Mouse (Mus musculus) liver, embryonic 14.5 days (tissue): ENCODE measurements around the gene Ccdc121. TPM values are rescaled to one million over a fixed set of nuclear protein-coding genes. Genes with fewer than 3 reads are reported as not detected.

Experiments
- ATAC-seq: fragments of 200-750 bp; cut with Nextera tagmentation; 2 replicates; pipeline ENCODE4 v1.8.0; 2017; ENCODE audit warnings: moderate number of reproducible peaks, mild to moderate bottlenecking, moderate library complexity; ENCODE audit not compliant: insufficient read depth
- DNase-seq, 3 experiments: peaks; one replicate each; pipeline ENCODE4 v3.0.0-alpha.2; 2012 to 2013; ENCODE audit warnings: low read depth in 3 of 3, low spot score in 3 of 3
- H3K27ac ChIP-seq: fragments of 300-500 bp; sonication (generic); 2 replicates; pipeline ENCODE4 v1.5.1; 2014; ENCODE audit warnings: moderate library complexity, mild to moderate bottlenecking, control low read depth, inconsistent platforms
- H3K27me3 ChIP-seq: fragments of 300-500 bp; sonication (generic); 2 replicates; pipeline ENCODE4 v1.6.1; 2014; ENCODE audit warnings: mild to moderate bottlenecking, low read length, moderate library complexity; ENCODE audit not compliant: control insufficient read depth, insufficient read depth
- H3K36me3 ChIP-seq: fragments of 300-500 bp; sonication (generic); replicated peaks from 2 replicates; pipeline ENCODE4 v1.6.1; 2014; ENCODE audit warnings: low read depth; ENCODE audit not compliant: control insufficient read depth, insufficient read depth
- H3K4me1 ChIP-seq, 2 experiments: fragments of 200-500 bp in 1 of 2; fragments of 300-500 bp in 1 of 2; sonication (generic) in 1 of 2; replicated peaks; 2 replicates each; pipeline ENCODE4 v1.6.1; 2012 to 2014; ENCODE audit warnings: antibody characterized with exemption in 1 of 2, inconsistent platforms in 1 of 2, low read length in 1 of 2; ENCODE audit not compliant: control insufficient read depth in 2 of 2, insufficient read depth in 2 of 2
- H3K4me2 ChIP-seq: fragments of 300-500 bp; sonication (generic); 2 replicates; pipeline ENCODE4 v1.6.1; 2014; ENCODE audit warnings: low read depth, mild to moderate bottlenecking, control low read depth, moderate library complexity
- H3K4me3 ChIP-seq, 2 experiments: fragments of 200-500 bp in 1 of 2; fragments of 300-500 bp in 1 of 2; sonication (generic) in 1 of 2; 2 replicates each; pipeline ENCODE4 v1.5.1; 2012 to 2014; ENCODE audit warnings: low read depth in 2 of 2, low read length in 2 of 2, mild to moderate bottlenecking in 2 of 2, control low read depth in 1 of 2, inconsistent platforms in 1 of 2, moderate library complexity in 1 of 2; ENCODE audit not compliant: insufficient read depth in 1 of 2
- H3K9ac ChIP-seq: fragments of 300-500 bp; sonication (generic); replicated peaks from 2 replicates; pipeline ENCODE4 v1.6.1; 2014; ENCODE audit warnings: mild to moderate bottlenecking, control low read depth, moderate library complexity
- H3K9me3 ChIP-seq: fragments of 300-500 bp; sonication (generic); 2 replicates; pipeline ENCODE4 v1.6.1; 2016; ENCODE audit warnings: low read length, mixed read lengths; ENCODE audit not compliant: control insufficient read depth
- CTCF ChIP-seq: IDR thresholded peaks from 2 replicates; pipeline ENCODE4 v1.5.1; 2016; ENCODE audit warnings: antibody characterized with exemption, low read depth, control low read depth
- EP300 ChIP-seq: IDR thresholded peaks from 2 replicates; pipeline ENCODE4 v1.6.1; 2016; ENCODE audit warnings: antibody characterized with exemption, low read depth
- WGBS: fragments of 180-500 bp; shearing (Covaris S2); extraction: QIAGEN DNeasy Blood & Tissue Kit; methylation state at CpG from one replicate; pipeline ENCODE4 v1.1.7; 2014; ENCODE audit not compliant: insufficient replicate concordance; 5-methylcytosine and 5-hydroxymethylcytosine counted together
- polyA plus RNA-seq, 2 experiments: library from polyadenylated mRNA; depleted of rRNA in 1 of 2; stranded (reverse) in 1 of 2; unstranded in 1 of 2; fragments of >200 nt; fragmentation: Nextera tagmentation in 1 of 2; extraction: Ambion mirVana in 1 of 2; gene quantifications; 2 replicates each; pipeline versions ENCODE4 v1.2.1 to v1.2.3; 2012 to 2014

Gene Ccdc121
- polyA plus RNA-seq, 2 experiments = not detected

GRCm38 (mm10) chr1:181466040-181466439 is 45.2 kb downstream of the Ccdc121 start:
- WGBS = 69% methylated on average over 6 of the region's 6 CpGs
- ATAC-seq (no peak), DNase-seq (no peak)
- H3K36me3 ChIP-seq = no peaks in the 10 kb centered on the region
- H3K4me1 ChIP-seq = peaks cover 0 to 11% of the 10 kb centered on the region in 2 experiments; a peak in 3 of 4 replicates
- TF ChIP-seq CTCF (no peak), EP300 (no peak)
- H3K4me2 ChIP-seq = no peak overlapping the region
- H3K27me3 ChIP-seq = no peaks in the 10 kb centered on the region
- no peaks in the 10 kb centered on the region for H3K9me3 ChIP-seq
- no peak overlapping the region for H3K27ac ChIP-seq
- no peak overlapping the region for H3K4me3 ChIP-seq
- H3K9ac ChIP-seq = no peak overlapping the region

DNA sequence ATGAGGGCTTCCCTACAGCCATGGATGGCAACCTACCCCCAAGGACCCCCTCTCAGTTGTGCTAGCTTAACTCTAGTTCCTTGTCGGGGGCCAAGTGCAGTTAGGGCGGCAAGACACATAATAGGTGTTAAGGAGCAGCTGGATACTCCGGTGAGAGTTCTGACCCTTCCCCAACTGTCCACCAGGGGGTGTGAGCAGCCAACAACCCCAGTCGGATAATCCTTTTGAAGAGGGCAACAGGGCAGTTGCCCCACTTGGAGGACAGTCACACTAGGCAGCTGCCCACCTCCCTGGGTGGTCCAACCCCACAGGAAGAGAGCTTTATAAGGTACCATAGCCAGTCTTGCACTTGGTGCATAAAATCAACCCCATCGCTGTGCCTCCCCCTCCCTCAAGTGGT is 46.2 kb downstream of the Ccdc121 start:
- H3K4me3 ChIP-seq = no peak overlapping the region
- ATAC-seq = no peak
- H3K9me3 ChIP-seq = no peaks in the 10 kb centered on the region
- DNase-seq = peak in 1 of 3 experiments; percentile 4
- 41% methylated on average over 5 of the region's 5 CpGs for WGBS
- H3K4me1 ChIP-seq = peaks cover 0 to 11% of the 10 kb centered on the region in 2 experiments; a peak in 3 of 4 replicates
- H3K36me3 ChIP-seq = no peaks in the 10 kb centered on the region
- H3K27ac ChIP-seq = no peak overlapping the region
- H3K27me3 ChIP-seq = no peaks in the 10 kb centered on the region
- H3K4me2 ChIP-seq = no peak overlapping the region
- TF ChIP-seq CTCF = peak; percentile 78
- TF ChIP-seq EP300 = no peak
- no peak overlapping the region for H3K9ac ChIP-seq

- no peak for TF ChIP-seq EP300
- TF ChIP-seq CTCF = no peak
- Histone ChIP-seq H3K9ac (no peak overlapping the region), H3K27ac (no peak overlapping the region), H3K4me1 (peaks cover 0 to 11% of the 10 kb centered on the region in 2 experiments; a peak in 3 of 4 replicates), H3K36me3 (no peaks in the 10 kb centered on the region), H3K4me2 (no peak overlapping the region), H3K9me3 (no peaks in the 10 kb centered on the region), H3K27me3 (no peaks in the 10 kb centered on the region), H3K4me3 (no peak overlapping the region)
- DNase-seq (no peak), ATAC-seq (no peak)
- 66% methylated on average over 6 of the region's 6 CpGs for WGBS
These were observed 48.4 kb downstream of the Ccdc121 start for GRCm38 (mm10) chr1:181462906-181463179.

GRCm38 (mm10) chr1:181462051-181462905 is 49.0 kb downstream of the Ccdc121 start:
- Histone ChIP-seq H3K36me3 (no peaks in the 10 kb centered on the region), H3K9me3 (no peaks in the 10 kb centered on the region), H3K27me3 (no peaks in the 10 kb centered on the region), H3K4me1 (peaks cover 0 to 9% of the 10 kb centered on the region in 2 experiments; a peak in 3 of 4 replicates), H3K27ac (no peak overlapping the region), H3K4me3 (no peak overlapping the region), H3K4me2 (no peak overlapping the region), H3K9ac (no peak overlapping the region)
- no peak for TF ChIP-seq CTCF
- TF ChIP-seq EP300 = no peak
- no peak for DNase-seq
- ATAC-seq = no peak
- 35% methylated on average over 8 of the region's 8 CpGs for WGBS

GRCm38 (mm10) chr1:181461484-181461883 is 49.8 kb downstream of the Ccdc121 start:
- WGBS = 64% methylated on average over 8 of the region's 8 CpGs
- DNase-seq = no peak
- Histone ChIP-seq H3K9me3 (no peaks in the 10 kb centered on the region), H3K4me2 (no peak overlapping the region), H3K36me3 (no peaks in the 10 kb centered on the region), H3K27me3 (no peaks in the 10 kb centered on the region), H3K4me3 (no peak overlapping the region), H3K27ac (no peak overlapping the region), H3K4me1 (peaks cover 0 to 2% of the 10 kb centered on the region in 2 experiments; a peak in 1 of 4 replicates), H3K9ac (no peak overlapping the region)
- no peak for TF ChIP-seq CTCF
- TF ChIP-seq EP300 = no peak
- no peak for ATAC-seq
